In genomic region chr9:115617909-115618308, GRCm38 (mm10) we compare ENCODE assay signal across 12 mouse cellular contexts.
DNase-seq lines count a peak whose midpoint lies in the region; ATAC-seq lines count a peak whose summit lies in the region.
"Had no signal": no experiment of that assay in that cellular context is flagged by ENCODE, and none has a peak within 500 bp of the region (broad histone marks: within the 10 kb centered on the region; RNA-seq: fewer than 3 reads in every experiment).

No protein-coding gene starts in this region.

- peak; percentile 37 to 45; a peak in 2 of 4 replicates for ATAC-seq in hematopoietic stem cell, adult 5-6 weeks (replicated peaks in 1 of 2; ENCODE audit: insufficient read depth in 1 of 2, low FRiP score in 2 of 2, low TSS enrichment in 1 of 2, low read depth in 1 of 2, poor library complexity in 2 of 2, severe bottlenecking in 2 of 2)
- no peak for ATAC-seq in erythroid progenitor cell, adult 5-6 weeks (replicated peaks; ENCODE audit: low FRiP score, poor library complexity, severe bottlenecking)
- ATAC-seq: midbrain, embryonic 13.5 days had no signal

- DNase-seq in T-cell, adult 2 months (ENCODE audit: low spot score) = peak; percentile 49
- DNase-seq in lung, postnatal 36 days = peak; percentile 51
- DNase-seq in thymus, postnatal 14 days = peak; percentile 43
- DNase-seq in natural killer cell, adult 2 months (ENCODE audit: low spot score in 2 of 2) = no peak
- no peak for DNase-seq in adrenal gland, adult 18-20 months (ENCODE audit: low spot score in 2 of 2)
- DNase-seq: cerebellum, adult 9-10 months; heart, adult 2 months; kidney, adult 8-10 months; kidney, postnatal 36 days had no signal

Comparison
In these comparisons a context has a peak if more than half of its experiments do, and no peak if none do; other contexts are left out.
1. DNase-seq: peak in T-cell, adult 2 months (single experiment), lung, postnatal 36 days (single experiment) and thymus, postnatal 14 days (single experiment); none in natural killer cell, adult 2 months (0 of 2) and adrenal gland, adult 18-20 months (0 of 2).